22 mouse cellular contexts compared by ENCODE assay signal in the genomic region with DNA sequence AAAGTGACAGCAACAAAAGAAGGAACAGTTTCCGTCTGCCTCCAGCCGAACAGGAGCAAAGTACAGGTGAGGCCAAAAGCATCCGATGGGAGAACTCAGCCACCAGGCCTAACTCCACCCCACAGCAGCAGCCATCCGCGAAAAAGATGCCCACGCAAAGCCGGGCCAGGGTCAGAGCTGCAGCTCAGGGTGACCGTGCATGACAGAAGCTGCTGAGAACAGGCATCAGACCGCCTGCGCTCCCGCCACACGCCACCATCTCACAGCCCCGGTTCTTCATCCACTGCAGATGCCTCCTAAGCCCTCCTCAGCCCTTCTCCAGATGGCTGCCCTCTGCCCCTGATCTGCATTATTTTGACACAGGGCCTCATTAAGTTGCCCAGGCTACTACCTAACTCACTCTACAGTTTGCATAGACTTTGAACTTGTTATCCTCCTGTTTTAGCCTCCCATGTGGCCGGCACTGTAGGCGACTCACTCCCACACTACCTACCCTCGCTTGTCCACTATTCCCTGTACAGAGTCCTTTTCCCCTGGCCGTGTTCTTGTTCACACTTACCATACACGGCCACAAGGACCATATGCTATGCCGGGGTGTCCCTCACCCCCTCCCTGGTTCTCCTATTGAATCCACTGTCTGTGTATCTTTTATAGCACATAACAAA. TPM values are rescaled to one million over a fixed set of nuclear protein-coding genes. Genes with fewer than 3 reads are reported as not detected.
DNase-seq lines count a peak whose midpoint lies in the region; ATAC-seq lines count a peak whose summit lies in the region.
"Had no signal": no experiment of that assay in that cellular context is flagged by ENCODE, and none has a peak within 500 bp of the region (broad histone marks: within the 10 kb centered on the region; RNA-seq: fewer than 3 reads in every experiment).

No protein-coding gene starts in this region.

- no peaks in the 10 kb centered on the region for H3K4me1 ChIP-seq in embryonic facial prominence, embryonic 13.5 days
- H3K4me1 ChIP-seq in embryonic facial prominence, embryonic 10.5 days, result no peaks in the 10 kb centered on the region
- H3K4me1 ChIP-seq in kidney, embryonic 15.5 days, result peaks cover 7% of the 10 kb centered on the region; the same call in 1 of the 2 replicates
- H3K4me1 ChIP-seq in liver, embryonic 16.5 days (ENCODE audit: control insufficient read depth, low read depth, low read length), result no peaks in the 10 kb centered on the region
- H3K4me1 ChIP-seq: hindbrain, embryonic 12.5 days; limb, embryonic 12.5 days; midbrain, embryonic 12.5 days; neural tube, embryonic 15.5 days had no signal

- H3K4me2 ChIP-seq in embryonic facial prominence, embryonic 13.5 days, result no peak overlapping the region
- no peak overlapping the region for H3K4me2 ChIP-seq in kidney, embryonic 15.5 days
- no peak overlapping the region for H3K4me2 ChIP-seq in liver, embryonic 16.5 days (ENCODE audit: low read depth, low read length)
- H3K4me2 ChIP-seq: hindbrain, embryonic 12.5 days; limb, embryonic 12.5 days; midbrain, embryonic 12.5 days; neural tube, embryonic 15.5 days had no signal

- no peaks in the 10 kb centered on the region for H3K27me3 ChIP-seq in embryonic facial prominence, embryonic 13.5 days
- no peaks in the 10 kb centered on the region for H3K27me3 ChIP-seq in embryonic facial prominence, embryonic 10.5 days (replicated peaks; ENCODE audit: low read depth, poor library complexity, severe bottlenecking)
- no peaks in the 10 kb centered on the region for H3K27me3 ChIP-seq in kidney, embryonic 15.5 days
- H3K27me3 ChIP-seq in liver, embryonic 16.5 days (ENCODE audit: control insufficient read depth, insufficient read depth, low read depth, low read length), result no peaks in the 10 kb centered on the region
- H3K27me3 ChIP-seq: hindbrain, embryonic 12.5 days; limb, embryonic 12.5 days; midbrain, embryonic 12.5 days; neural tube, embryonic 15.5 days had no signal

- WGBS in embryonic facial prominence, embryonic 13.5 days, result 91% methylated on average over 19 of the region's 19 CpGs
- 90% methylated on average over 19 of the region's 19 CpGs for WGBS in embryonic facial prominence, embryonic 10.5 days
- 65% methylated on average over 19 of the region's 19 CpGs for WGBS in kidney, embryonic 15.5 days
- WGBS in liver, embryonic 16.5 days (ENCODE audit: insufficient replicate concordance), result 83% methylated on average over 19 of the region's 19 CpGs

- no peaks in the 10 kb centered on the region for H3K9me3 ChIP-seq in embryonic facial prominence, embryonic 13.5 days
- no peaks in the 10 kb centered on the region for H3K9me3 ChIP-seq in embryonic facial prominence, embryonic 10.5 days
- H3K9me3 ChIP-seq in kidney, embryonic 15.5 days (replicated peaks), result no peaks in the 10 kb centered on the region
- H3K9me3 ChIP-seq in liver, embryonic 16.5 days (replicated peaks; ENCODE audit: control insufficient read depth, low read length), result no peaks in the 10 kb centered on the region
- H3K9me3 ChIP-seq: hindbrain, embryonic 12.5 days; limb, embryonic 12.5 days; midbrain, embryonic 12.5 days; neural tube, embryonic 15.5 days had no signal

- H3K9ac ChIP-seq in embryonic facial prominence, embryonic 13.5 days, result peak overlapping the region; percentile 32; the same call in 1 of the 2 replicates
- H3K9ac ChIP-seq in kidney, embryonic 15.5 days, result no peak overlapping the region
- H3K9ac ChIP-seq in liver, embryonic 16.5 days (ENCODE audit: low read depth, low read length), result no peak overlapping the region
- H3K9ac ChIP-seq: hindbrain, embryonic 12.5 days; limb, embryonic 12.5 days; midbrain, embryonic 12.5 days; neural tube, embryonic 15.5 days had no signal

- no peak for DNase-seq in embryonic facial prominence, embryonic 10.5 days (ENCODE audit: low spot score)
- no peak for DNase-seq in kidney, adult 11 months
- DNase-seq in kidney, postnatal 10 days, result peak; percentile 21
- DNase-seq in layer of hippocampus, postnatal 36 days, result no peak
- no peak for DNase-seq in embryo, embryonic 10 days (ENCODE audit: low spot score)
- DNase-seq: adrenal gland, postnatal 10 days; cerebellum, adult 8-10 months; cerebellum, postnatal 36 days; gastrocnemius, postnatal 25 days; heart, adult 2 months; lung, adult 2 months; thymus, adult 18-20 months; thymus, postnatal 4 days had no signal

- no peak overlapping the region for H3K4me3 ChIP-seq in embryonic facial prominence, embryonic 13.5 days
- no peak overlapping the region for H3K4me3 ChIP-seq in embryonic facial prominence, embryonic 10.5 days
- H3K4me3 ChIP-seq in kidney, embryonic 15.5 days (replicated peaks), result no peak overlapping the region
- H3K4me3 ChIP-seq in liver, embryonic 16.5 days (ENCODE audit: low read depth, low read length), result no peak overlapping the region
- H3K4me3 ChIP-seq: heart, adult 2 months; hindbrain, embryonic 12.5 days; limb, embryonic 12.5 days; midbrain, embryonic 12.5 days; neural tube, embryonic 15.5 days had no signal

- H3K36me3 ChIP-seq in embryonic facial prominence, embryonic 13.5 days, result peaks cover 76% of the 10 kb centered on the region
- peaks cover 98% of the 10 kb centered on the region for H3K36me3 ChIP-seq in embryonic facial prominence, embryonic 10.5 days (replicated peaks)
- H3K36me3 ChIP-seq in kidney, embryonic 15.5 days, result peaks cover 86% of the 10 kb centered on the region
- H3K36me3 ChIP-seq in liver, embryonic 16.5 days (ENCODE audit: control insufficient read depth, insufficient read depth), result peaks cover 15% of the 10 kb centered on the region
- H3K36me3 ChIP-seq: neural tube, embryonic 15.5 days had no signal

- H3K27ac ChIP-seq in embryonic facial prominence, embryonic 13.5 days, result no peak overlapping the region
- H3K27ac ChIP-seq in embryonic facial prominence, embryonic 10.5 days (replicated peaks), result no peak overlapping the region
- peak overlapping the region; percentile 0; the same call in 1 of the 2 replicates for H3K27ac ChIP-seq in kidney, embryonic 15.5 days
- H3K27ac ChIP-seq in liver, embryonic 16.5 days (ENCODE audit: low read length), result no peak overlapping the region
- H3K27ac ChIP-seq: heart, adult 2 months; hindbrain, embryonic 12.5 days; limb, embryonic 12.5 days; midbrain, embryonic 12.5 days; neural tube, embryonic 15.5 days had no signal

- no peak for ATAC-seq in embryonic facial prominence, embryonic 13.5 days (ENCODE audit: insufficient number of reproducible peaks, insufficient read depth, low FRiP score, low TSS enrichment, low read depth)
- ATAC-seq in kidney, embryonic 15.5 days (replicated peaks; ENCODE audit: low FRiP score), result peak; percentile 76
- peak; percentile 51; the same call in 1 of the 2 replicates for ATAC-seq in liver, embryonic 16.5 days (ENCODE audit: low read depth)
- ATAC-seq: inflammation-experienced regulatory T-cells, adult 6 months had no signal

RNA-seq across cellular contexts. Expression of a gene that starts 7.2 kb away (rescaled TPM):
- 25.5 and 29.5 TPM in 2 replicates for polyA plus RNA-seq in embryonic facial prominence, embryonic 13.5 days (2015; fragmentation: Nextera tagmentation; extraction: Ambion mirVana)
- polyA plus RNA-seq in embryonic facial prominence, embryonic 10.5 days (2016; fragmentation: Nextera tagmentation; extraction: Ambion mirVana), result 28.8 and 32.0 TPM in 2 replicates
- 28.9 and 30.6 TPM in 2 replicates for polyA plus RNA-seq in kidney, embryonic 15.5 days (2015; fragmentation: Nextera tagmentation; extraction: Ambion mirVana)
- polyA plus RNA-seq in liver, embryonic 16.5 days (2015; fragmentation: Nextera tagmentation; extraction: Ambion mirVana), result 15.3 and 18.4 TPM in 2 replicates
- total RNA-seq in layer of hippocampus, postnatal 36 days (2021), result under 1 TPM; 0.75 to 0.99 TPM

RNA-seq across cellular contexts. Expression of a gene that starts 16.7 kb away (rescaled TPM):
- 26.1 and 33.9 TPM in 2 replicates for polyA plus RNA-seq in embryonic facial prominence, embryonic 13.5 days (2015; fragmentation: Nextera tagmentation; extraction: Ambion mirVana)
- 48.2 and 49.0 TPM in 2 replicates for polyA plus RNA-seq in embryonic facial prominence, embryonic 10.5 days (2016; fragmentation: Nextera tagmentation; extraction: Ambion mirVana)
- polyA plus RNA-seq in kidney, embryonic 15.5 days (2015; fragmentation: Nextera tagmentation; extraction: Ambion mirVana), result 27.3 and 27.4 TPM in 2 replicates
- 15.3 and 17.0 TPM in 2 replicates for polyA plus RNA-seq in liver, embryonic 16.5 days (2015; fragmentation: Nextera tagmentation; extraction: Ambion mirVana)
- total RNA-seq in layer of hippocampus, postnatal 36 days (2021), result 1 to 10 TPM; 2.3 to 2.9 TPM
- polyA plus RNA-seq: heart, adult 2 months; lung, adult 2 months; small intestine, adult 2 months had no signal

RNA-seq across cellular contexts. Expression of a gene that starts 20.2 kb away (rescaled TPM):
- polyA plus RNA-seq in embryonic facial prominence, embryonic 13.5 days (2015; fragmentation: Nextera tagmentation; extraction: Ambion mirVana), result 10.5 and 12.4 TPM in 2 replicates
- 1.8 and 4.0 TPM in 2 replicates for polyA plus RNA-seq in embryonic facial prominence, embryonic 10.5 days (2016; fragmentation: Nextera tagmentation; extraction: Ambion mirVana)
- polyA plus RNA-seq in kidney, embryonic 15.5 days (2015; fragmentation: Nextera tagmentation; extraction: Ambion mirVana), result 4.8 and 7.5 TPM in 2 replicates
- polyA plus RNA-seq in liver, embryonic 16.5 days (2015; fragmentation: Nextera tagmentation; extraction: Ambion mirVana), result 2.5 TPM in 2 replicates
- total RNA-seq in layer of hippocampus, postnatal 36 days (2021), result 10 to 100 TPM; 16.0 to 17.9 TPM

RNA-seq across cellular contexts. Expression of a gene that starts 22.5 kb away (rescaled TPM):
- polyA plus RNA-seq in embryonic facial prominence, embryonic 13.5 days (2015; fragmentation: Nextera tagmentation; extraction: Ambion mirVana), result 12.0 and 14.4 TPM in 2 replicates
- polyA plus RNA-seq in embryonic facial prominence, embryonic 10.5 days (2016; fragmentation: Nextera tagmentation; extraction: Ambion mirVana), result 15.4 and 17.0 TPM in 2 replicates
- 9.5 and 11.2 TPM in 2 replicates for polyA plus RNA-seq in kidney, embryonic 15.5 days (2015; fragmentation: Nextera tagmentation; extraction: Ambion mirVana)
- polyA plus RNA-seq in liver, embryonic 16.5 days (2015; fragmentation: Nextera tagmentation; extraction: Ambion mirVana), result 4.2 and 4.5 TPM in 2 replicates
- total RNA-seq in layer of hippocampus, postnatal 36 days (2021), result 1 to 10 TPM; 1.4 to 2.0 TPM

RNA-seq across cellular contexts. Expression of a gene that starts 23.8 kb away (rescaled TPM):
- 33.8 and 40.4 TPM in 2 replicates for polyA plus RNA-seq in embryonic facial prominence, embryonic 13.5 days (2015; fragmentation: Nextera tagmentation; extraction: Ambion mirVana)
- polyA plus RNA-seq in embryonic facial prominence, embryonic 10.5 days (2016; fragmentation: Nextera tagmentation; extraction: Ambion mirVana), result 57.7 and 57.9 TPM in 2 replicates
- 33.1 and 33.6 TPM in 2 replicates for polyA plus RNA-seq in kidney, embryonic 15.5 days (2015; fragmentation: Nextera tagmentation; extraction: Ambion mirVana)
- polyA plus RNA-seq in liver, embryonic 16.5 days (2015; fragmentation: Nextera tagmentation; extraction: Ambion mirVana), result 13.8 and 15.6 TPM in 2 replicates
- 1 to 10 TPM; 5.7 to 5.9 TPM for total RNA-seq in layer of hippocampus, postnatal 36 days (2021)
